Mouse (Mus musculus) liver, embryonic 14.5 days (tissue): ENCODE results near the gene Kcnmb1.

Source experiments
- CTCF ChIP-seq: IDR thresholded peaks from 2 replicates; pipeline ENCODE4 v1.5.1; 2016; ENCODE audit warnings: antibody characterized with exemption, low read depth, control low read depth
- EP300 ChIP-seq: IDR thresholded peaks from 2 replicates; pipeline ENCODE4 v1.6.1; 2016; ENCODE audit warnings: antibody characterized with exemption, low read depth

GRCm38 (mm10) chr11:33931836-33932385 is 30.9 kb upstream of the Kcnmb1 start:
- TF ChIP-seq CTCF, result no peak
- no peak for TF ChIP-seq EP300
